Mouse (Mus musculus): ENCODE data around the gene Sash1. TPM values are rescaled to one million over a fixed set of nuclear protein-coding genes. Genes with fewer than 3 reads are reported as not detected.

Gene Sash1
- 10 to 100 TPM; 25.6 to 28.4 TPM for total RNA-seq (2021)
- long read RNA-seq, experiment 1, partial matches to known transcripts: 2 of 3 reads
- long read RNA-seq, experiment 1, other reads (novel, unspliced or antisense): 1 of 3 reads
- long read RNA-seq, experiment 2, partial matches to known transcripts: 1 of 2 reads
- long read RNA-seq, experiment 2, other reads (novel, unspliced or antisense): 1 of 2 reads

GRCm38 (mm10) chr10:8885630-8886527 lies at the start of gene Sash1:
Sash1 (minus strand) TSS chr10:8886070.
- DNase-seq: peak; percentile 91 to 92

GRCm38 (mm10) chr10:8935601-8936000 lies 49.7 kb upstream of the Sash1 start:
- no peak for DNase-seq

- DNase-seq: no peak
These were observed 47.8 kb upstream of the Sash1 start for GRCm38 (mm10) chr10:8933451-8934372.

GRCm38 (mm10) chr10:8931548-8932240 lies 45.8 kb upstream of the Sash1 start:
- no peak for DNase-seq

- DNase-seq: no peak
These were observed 44.8 kb upstream of the Sash1 start for GRCm38 (mm10) chr10:8930672-8931071.

- DNase-seq: no peak
These were observed 43.1 kb upstream of the Sash1 start for GRCm38 (mm10) chr10:8928775-8929647.

- DNase-seq: peak in 1 of 2 experiments; percentile 19
These were observed 42.4 kb upstream of the Sash1 start for GRCm38 (mm10) chr10:8928261-8928660.

- no peak for DNase-seq
These were observed 41.0 kb upstream of the Sash1 start for GRCm38 (mm10) chr10:8926906-8927305.

- DNase-seq: no peak
These were observed 40.4 kb upstream of the Sash1 start for GRCm38 (mm10) chr10:8926295-8926694.

- no peak for DNase-seq
These were observed 39.4 kb upstream of the Sash1 start for GRCm38 (mm10) chr10:8925299-8925698.

GRCm38 (mm10) chr10:8921098-8921693 lies 35.3 kb upstream of the Sash1 start:
- no peak for DNase-seq

- DNase-seq: no peak
These were observed 31.9 kb upstream of the Sash1 start for GRCm38 (mm10) chr10:8917798-8918197.

GRCm38 (mm10) chr10:8917350-8917749 lies 31.5 kb upstream of the Sash1 start:
- DNase-seq: peak; percentile 25 to 26

GRCm38 (mm10) chr10:8915755-8916154 lies 29.9 kb upstream of the Sash1 start:
- DNase-seq: no peak

- no peak for DNase-seq
These were observed 28.0 kb upstream of the Sash1 start for GRCm38 (mm10) chr10:8913904-8914303.

GRCm38 (mm10) chr10:8912706-8913275 lies 26.9 kb upstream of the Sash1 start:
- DNase-seq: peak; percentile 44 to 57

GRCm38 (mm10) chr10:8912213-8912612 lies 26.3 kb upstream of the Sash1 start:
- no peak for DNase-seq

- no peak for DNase-seq
These were observed 24.5 kb upstream of the Sash1 start for GRCm38 (mm10) chr10:8910237-8910990.

- no peak for DNase-seq
These were observed 17.2 kb upstream of the Sash1 start for GRCm38 (mm10) chr10:8903086-8903485.
